10 mouse cellular contexts compared by ENCODE assay signal in the genomic region with DNA sequence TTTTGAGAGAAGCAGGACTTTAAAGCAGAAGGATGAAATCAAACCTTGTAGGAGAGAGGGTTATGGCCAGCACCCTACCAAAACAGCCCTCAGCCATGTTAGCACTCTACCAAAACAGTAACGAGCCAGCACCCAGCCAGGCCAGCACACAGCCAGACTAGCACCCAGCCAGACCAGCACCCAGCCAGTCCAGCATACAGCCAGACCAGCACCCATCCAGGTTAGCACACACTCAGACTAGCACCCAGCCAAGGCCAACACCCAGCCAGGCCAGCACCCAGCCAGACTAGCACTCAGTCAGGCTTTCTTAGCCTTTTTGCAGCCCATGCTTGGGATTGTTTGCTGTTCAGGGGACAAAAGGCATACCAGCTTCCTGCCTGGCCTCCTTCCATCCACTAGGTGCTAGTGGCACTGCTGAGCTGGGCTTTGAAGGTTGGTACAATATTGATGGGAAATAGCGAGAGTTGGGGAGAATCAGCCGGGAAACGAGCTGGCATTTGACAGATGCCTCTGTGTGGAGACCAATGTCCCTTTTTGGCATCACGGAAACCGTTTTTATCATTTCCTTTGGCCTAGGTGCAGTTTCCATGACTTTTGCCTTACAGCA.
A peak's percentile ranks its signal among the peaks of the same experiment; 100 is the strongest.
DNase-seq lines count a peak whose midpoint lies in the region; ATAC-seq and TF ChIP-seq lines count a peak whose summit lies in the region.
"Had no signal": no experiment of that assay in that cellular context is flagged by ENCODE, and none has a peak within 500 bp of the region (broad histone marks: within the 10 kb centered on the region; RNA-seq: fewer than 3 reads in every experiment).

No protein-coding gene starts in this region.

- H3K4me2 ChIP-seq in kidney, embryonic 16.5 days (replicated peaks; ENCODE audit: low read depth, low read length) = no peak overlapping the region
- no peak overlapping the region for H3K4me2 ChIP-seq in embryonic facial prominence, embryonic 12.5 days (replicated peaks)
- H3K4me2 ChIP-seq in limb, embryonic 11.5 days (ENCODE audit: low read depth, severe bottlenecking) = no peak overlapping the region
- H3K4me2 ChIP-seq: heart, embryonic 13.5 days had no signal

- H3K27me3 ChIP-seq in kidney, embryonic 16.5 days (ENCODE audit: insufficient read depth, low read length) = no peaks in the 10 kb centered on the region
- H3K27me3 ChIP-seq in embryonic facial prominence, embryonic 12.5 days = no peaks in the 10 kb centered on the region
- no peaks in the 10 kb centered on the region for H3K27me3 ChIP-seq in limb, embryonic 11.5 days (ENCODE audit: control insufficient read depth, insufficient read depth, low read length)
- H3K27me3 ChIP-seq: heart, embryonic 13.5 days had no signal

- ATAC-seq in kidney, embryonic 16.5 days (ENCODE audit: low FRiP score, low TSS enrichment) = peak; percentile 53
- no peak for ATAC-seq in embryonic facial prominence, embryonic 12.5 days (ENCODE audit: insufficient number of reproducible peaks, insufficient read depth, low FRiP score, low TSS enrichment)
- 0 out of 2 replicates have a peak, but pooled peaks have one; percentile 41 for ATAC-seq in limb, embryonic 11.5 days (ENCODE audit: insufficient number of reproducible peaks, low FRiP score, low TSS enrichment, low read depth)
- no peak for ATAC-seq in megakaryocyte-erythroid progenitor cell, adult 5-6 weeks (replicated peaks; ENCODE audit: low FRiP score, low TSS enrichment, poor library complexity, severe bottlenecking)
- no peak for ATAC-seq in inflammation-experienced regulatory T-cells, adult 6 months

- peak; percentile 56; the same call in 1 of the 2 replicates for TF ChIP-seq CTCF in brain, embryonic 14.5 days (IDR thresholded peaks at IDR 0.05; ENCODE audit: borderline replicate concordance, extremely low read depth, insufficient read depth, insufficient read length)

- H3K27ac ChIP-seq in kidney, embryonic 16.5 days (ENCODE audit: low read length) = peak overlapping the region; percentile 31; the same call in 1 of the 2 replicates
- 0 out of 2 replicates have a peak overlapping the region, but pooled peaks have one; percentile 37 for H3K27ac ChIP-seq in embryonic facial prominence, embryonic 12.5 days
- H3K27ac ChIP-seq in limb, embryonic 11.5 days (replicated peaks; ENCODE audit: low read depth, low read length) = no peak overlapping the region

- peaks cover 15% of the 10 kb centered on the region for H3K4me1 ChIP-seq in kidney, embryonic 16.5 days (ENCODE audit: insufficient read depth, low read length)
- H3K4me1 ChIP-seq in embryonic facial prominence, embryonic 12.5 days = peaks cover 19% of the 10 kb centered on the region
- no peaks in the 10 kb centered on the region for H3K4me1 ChIP-seq in limb, embryonic 11.5 days (ENCODE audit: control insufficient read depth, insufficient read depth, low read length)

- H3K9ac ChIP-seq in kidney, embryonic 16.5 days (replicated peaks; ENCODE audit: low read length) = no peak overlapping the region
- no peak overlapping the region for H3K9ac ChIP-seq in embryonic facial prominence, embryonic 12.5 days
- no peak overlapping the region for H3K9ac ChIP-seq in limb, embryonic 11.5 days (ENCODE audit: low read length)
- H3K9ac ChIP-seq: heart, embryonic 13.5 days had no signal

- DNase-seq in kidney, adult 8-10 months = no peak
- peak; percentile 72 for DNase-seq in brain, embryonic 14.5 days (ENCODE audit: low read depth)
- DNase-seq in limb, embryonic 11.5 days (ENCODE audit: low spot score) = peak; percentile 27
- no peak for DNase-seq in c-Kit-positive CD71-positive TER-119-positive erythroid progenitor cells, embryonic 14.5 days (ENCODE audit: low spot score)

- no peak for TF ChIP-seq POLR2A in brain, embryonic 14.5 days (IDR thresholded peaks at IDR 0.05; ENCODE audit: borderline replicate concordance, extremely low read depth, insufficient read depth, insufficient read length, poor library complexity, severe bottlenecking)

- 30% methylated on average over 6 of the region's 6 CpGs for WGBS in kidney, embryonic 16.5 days
- 53% methylated on average over 6 of the region's 6 CpGs for WGBS in embryonic facial prominence, embryonic 12.5 days
- WGBS in limb, embryonic 11.5 days = 55% methylated on average over 6 of the region's 6 CpGs

- H3K4me3 ChIP-seq in kidney, embryonic 16.5 days (ENCODE audit: low read length) = no peak overlapping the region
- H3K4me3 ChIP-seq in embryonic facial prominence, embryonic 12.5 days = no peak overlapping the region
- H3K4me3 ChIP-seq in limb, embryonic 11.5 days (ENCODE audit: low read depth, low read length) = no peak overlapping the region
- H3K4me3 ChIP-seq: heart, embryonic 13.5 days; megakaryocyte, embryonic 14.5 days had no signal

- H3K36me3 ChIP-seq in kidney, embryonic 16.5 days (ENCODE audit: insufficient read depth, low read length) = no peaks in the 10 kb centered on the region
- H3K36me3 ChIP-seq in embryonic facial prominence, embryonic 12.5 days = no peaks in the 10 kb centered on the region
- no peaks in the 10 kb centered on the region for H3K36me3 ChIP-seq in limb, embryonic 11.5 days (ENCODE audit: control insufficient read depth, insufficient read depth, low read length)
- H3K36me3 ChIP-seq: heart, embryonic 13.5 days had no signal

- 0 out of 2 replicates have a peak, but pooled peaks cover 3% of the 10 kb centered on the region for H3K9me3 ChIP-seq in kidney, embryonic 16.5 days (ENCODE audit: low read length)
- H3K9me3 ChIP-seq in embryonic facial prominence, embryonic 12.5 days = no peaks in the 10 kb centered on the region
- H3K9me3 ChIP-seq in limb, embryonic 11.5 days (ENCODE audit: control insufficient read depth, low read length) = no peaks in the 10 kb centered on the region
- H3K9me3 ChIP-seq: megakaryocyte, embryonic 14.5 days had no signal

Comparison
In these comparisons a context has a peak if more than half of its experiments do, and no peak if none do; other contexts are left out.
1. ATAC-seq: peak in kidney, embryonic 16.5 days (single experiment) and limb, embryonic 11.5 days (single experiment); none in embryonic facial prominence, embryonic 12.5 days (single experiment), megakaryocyte-erythroid progenitor cell, adult 5-6 weeks (single experiment) and inflammation-experienced regulatory T-cells, adult 6 months (single experiment).
2. DNase-seq: peak in brain, embryonic 14.5 days (single experiment) and limb, embryonic 11.5 days (single experiment); none in kidney, adult 8-10 months (0 of 2) and c-Kit-positive CD71-positive TER-119-positive erythroid progenitor cells, embryonic 14.5 days (single experiment).